Comparison of ENCODE assay signal across 8 mouse cellular contexts in genomic region chr11:44471337-44471995, GRCm38 (mm10). TPM values are rescaled to one million over a fixed set of nuclear protein-coding genes. Genes with fewer than 3 reads are reported as not detected.
A peak's percentile ranks its signal among the peaks of the same experiment; 100 is the strongest.
DNase-seq lines count a peak whose midpoint lies in the region; ATAC-seq and TF ChIP-seq lines count a peak whose summit lies in the region.

No protein-coding gene starts in this region.

- peaks cover 9% of the 10 kb centered on the region for H3K27me3 ChIP-seq in megakaryocyte, embryonic 14.5 days (replicated peaks)
- H3K27me3 ChIP-seq in heart, embryonic 13.5 days (replicated peaks), result no peaks in the 10 kb centered on the region
- H3K27me3 ChIP-seq in kidney, postnatal 0 days (ENCODE audit: insufficient read depth, low read length), result no peaks in the 10 kb centered on the region
- H3K27me3 ChIP-seq in midbrain, postnatal 0 days (ENCODE audit: insufficient read depth, low read length), result no peaks in the 10 kb centered on the region

- H3K36me3 ChIP-seq in megakaryocyte, embryonic 14.5 days (replicated peaks; ENCODE audit: low read length), result no peaks in the 10 kb centered on the region
- no peaks in the 10 kb centered on the region for H3K36me3 ChIP-seq in heart, embryonic 13.5 days
- no peaks in the 10 kb centered on the region for H3K36me3 ChIP-seq in kidney, postnatal 0 days (ENCODE audit: insufficient read depth, low read length)
- no peaks in the 10 kb centered on the region for H3K36me3 ChIP-seq in midbrain, postnatal 0 days (ENCODE audit: insufficient read depth, low read length)

- no peak for TF ChIP-seq CTCF in kidney, postnatal 0 days (IDR thresholded peaks at IDR 0.05; ENCODE audit: low read depth)
- no peak for TF ChIP-seq CTCF in midbrain, postnatal 0 days (IDR thresholded peaks at IDR 0.05)

- peak overlapping the region; percentile 96 for H3K4me2 ChIP-seq in heart, embryonic 13.5 days
- peak overlapping the region; percentile 90 for H3K4me2 ChIP-seq in kidney, postnatal 0 days (ENCODE audit: low read length)
- peak overlapping the region; percentile 89 for H3K4me2 ChIP-seq in midbrain, postnatal 0 days (ENCODE audit: low read depth, low read length, poor library complexity, severe bottlenecking)

- H3K9me3 ChIP-seq in megakaryocyte, embryonic 14.5 days, result no peaks in the 10 kb centered on the region
- H3K9me3 ChIP-seq in heart, embryonic 13.5 days, result no peaks in the 10 kb centered on the region
- H3K9me3 ChIP-seq in kidney, postnatal 0 days (replicated peaks; ENCODE audit: low read length), result no peaks in the 10 kb centered on the region
- H3K9me3 ChIP-seq in midbrain, postnatal 0 days (ENCODE audit: low read length), result no peaks in the 10 kb centered on the region

- ATAC-seq in megakaryocyte, adult 5-6 weeks (ENCODE audit: poor library complexity, severe bottlenecking), result no peak
- ATAC-seq in heart, embryonic 13.5 days (ENCODE audit: extremely low read depth, insufficient number of reproducible peaks, low FRiP score, low TSS enrichment), result no peak
- ATAC-seq in kidney, postnatal 0 days (replicated peaks; ENCODE audit: low FRiP score, low read depth), result no peak
- ATAC-seq in midbrain, postnatal 0 days (ENCODE audit: low FRiP score), result no peak

- H3K9ac ChIP-seq in heart, embryonic 13.5 days, result peak overlapping the region; percentile 93
- peak overlapping the region; percentile 72 for H3K9ac ChIP-seq in kidney, postnatal 0 days (ENCODE audit: low read depth, low read length)
- H3K9ac ChIP-seq in midbrain, postnatal 0 days (replicated peaks; ENCODE audit: low read length, poor library complexity, severe bottlenecking), result peak overlapping the region; percentile 72

- peaks cover 25% of the 10 kb centered on the region for H3K4me1 ChIP-seq in megakaryocyte, embryonic 14.5 days
- peaks cover 20% of the 10 kb centered on the region for H3K4me1 ChIP-seq in heart, embryonic 13.5 days
- peaks cover 11% of the 10 kb centered on the region; the same call in 1 of the 2 replicates for H3K4me1 ChIP-seq in kidney, postnatal 0 days (replicated peaks; ENCODE audit: insufficient read depth, low read length)
- peaks cover 6% of the 10 kb centered on the region for H3K4me1 ChIP-seq in midbrain, postnatal 0 days (ENCODE audit: insufficient read depth, low read length)

- DNase-seq in cerebellum, postnatal 25 days, result peak; percentile 15 to 18
- DNase-seq in kidney, postnatal 0 days (ENCODE audit: low spot score), result no peak
- no peak for DNase-seq in midbrain, postnatal 0 days (ENCODE audit: low spot score)
- no peak for DNase-seq in right cerebral cortex, postnatal 4 days
- DNase-seq in urinary bladder, adult 18-20 months (ENCODE audit: low spot score in 2 of 2), result no peak

- 18% methylated on average over 4 of the region's 4 CpGs for WGBS in heart, embryonic 13.5 days
- 16% methylated on average over 4 of the region's 4 CpGs for WGBS in kidney, postnatal 0 days
- 19% methylated on average over 4 of the region's 4 CpGs for WGBS in midbrain, postnatal 0 days

- peak overlapping the region; percentile 97 for H3K27ac ChIP-seq in heart, embryonic 13.5 days (replicated peaks)
- peak overlapping the region; percentile 88 for H3K27ac ChIP-seq in kidney, postnatal 0 days
- H3K27ac ChIP-seq in midbrain, postnatal 0 days (ENCODE audit: low read depth, low read length), result peak overlapping the region; percentile 83; the same call in 1 of the 2 replicates

- H3K4me3 ChIP-seq in megakaryocyte, embryonic 14.5 days (replicated peaks), result peak overlapping the region; percentile 95
- H3K4me3 ChIP-seq in heart, embryonic 13.5 days, result peak overlapping the region; percentile 99
- H3K4me3 ChIP-seq in kidney, postnatal 0 days (replicated peaks; ENCODE audit: low read depth, low read length), result peak overlapping the region; percentile 82
- peak overlapping the region; percentile 96 for H3K4me3 ChIP-seq in midbrain, postnatal 0 days (ENCODE audit: low read depth, low read length)

RNA-seq across cellular contexts. Expression of gene Ublcp1, which starts 1.2 kb away (rescaled TPM):
- 0.36 TPM in 1 of 2 replicates, not detected in the other for polyA plus RNA-seq in megakaryocyte, embryonic 14.5 days (2012; ENCODE audit: insufficient read depth, low replicate concordance)
- 23.0 and 28.1 TPM in 2 replicates for total RNA-seq in megakaryocyte, adult 5-6 weeks (2015)
- total RNA-seq in megakaryocyte, adult 5-6 weeks (2017), result 23.8 and 27.0 TPM in 2 replicates
- 42.3 and 43.7 TPM in 2 replicates for polyA plus RNA-seq in heart, embryonic 13.5 days (2015; fragmentation: Nextera tagmentation; extraction: Ambion mirVana)
- 71.6 and 74.9 TPM in 2 replicates for polyA plus RNA-seq in kidney, postnatal 0 days (2015; fragmentation: Nextera tagmentation; extraction: Ambion mirVana)
- total RNA-seq in midbrain, postnatal 0 days (2014; rRNA removed), result 29.2 and 40.4 TPM in 2 replicates
- 48.8 and 54.1 TPM in 2 replicates for polyA plus RNA-seq in midbrain, postnatal 0 days (2015; fragmentation: Nextera tagmentation; extraction: Ambion mirVana)

RNA-seq across cellular contexts. Expression of gene Rnf145, which starts 47.3 kb away (rescaled TPM):
- 13.9 and 33.4 TPM in 2 replicates for polyA plus RNA-seq in megakaryocyte, embryonic 14.5 days (2012; ENCODE audit: insufficient read depth, low replicate concordance)
- 15.9 and 17.3 TPM in 2 replicates for total RNA-seq in megakaryocyte, adult 5-6 weeks (2015)
- 20.9 and 21.0 TPM in 2 replicates for total RNA-seq in megakaryocyte, adult 5-6 weeks (2017)
- 46.5 and 55.9 TPM in 2 replicates for polyA plus RNA-seq in heart, embryonic 13.5 days (2015; fragmentation: Nextera tagmentation; extraction: Ambion mirVana)
- polyA plus RNA-seq in kidney, postnatal 0 days (2015; fragmentation: Nextera tagmentation; extraction: Ambion mirVana), result 51.8 and 61.4 TPM in 2 replicates
- total RNA-seq in midbrain, postnatal 0 days (2014; rRNA removed), result 115 and 119 TPM in 2 replicates
- 101 and 104 TPM in 2 replicates for polyA plus RNA-seq in midbrain, postnatal 0 days (2015; fragmentation: Nextera tagmentation; extraction: Ambion mirVana)

Comparison
In these comparisons a context has a peak if more than half of its experiments do, and no peak if none do; other contexts are left out.
1. DNase-seq: peak in cerebellum, postnatal 25 days (2 of 2); none in kidney, postnatal 0 days (single experiment), midbrain, postnatal 0 days (single experiment), right cerebral cortex, postnatal 4 days (single experiment) and urinary bladder, adult 18-20 months (0 of 2).
2. RNA of gene Ublcp1, which starts 1.2 kb away (polyA plus RNA-seq): 71.6 to 74.9 TPM in kidney, postnatal 0 days, 48.8 to 54.1 TPM in midbrain, postnatal 0 days and 42.3 to 43.7 TPM in heart, embryonic 13.5 days; 0.36 TPM in megakaryocyte, embryonic 14.5 days; every median in the first group is over 10 times any median in the second.
3. Peak in every context shown above with its lines, with median percentiles within 50 percentile points of each other: H3K4me3 ChIP-seq, H3K27ac ChIP-seq, H3K4me2 ChIP-seq and H3K9ac ChIP-seq.